Mouse (Mus musculus) liver, embryonic 11.5 days (tissue): ENCODE measurements around the gene Galns. TPM values are rescaled to one million over a fixed set of nuclear protein-coding genes. Genes with fewer than 3 reads are reported as not detected.

Source experiments
- ATAC-seq: fragments of 200-750 bp; cut with Nextera tagmentation; replicated peaks from 2 replicates; pipeline ENCODE4 v1.8.0; 2017; ENCODE audit warnings: moderate number of reproducible peaks, mild to moderate bottlenecking, moderate TSS enrichment, moderate library complexity; ENCODE audit not compliant: low FRiP score
- DNase-seq: peaks from one replicate; pipeline ENCODE4 v3.0.0-alpha.2; 2017; ENCODE audit warnings: low spot score
- H3K27ac ChIP-seq: fragments of 300-500 bp; sonication (generic); 2 replicates; pipeline ENCODE4 v1.5.1; 2014; ENCODE audit warnings: mild to moderate bottlenecking, low read depth, low read length, control low read depth
- H3K27me3 ChIP-seq: fragments of 300-500 bp; sonication (generic); replicated peaks from 2 replicates; pipeline ENCODE4 v1.6.1; 2014; ENCODE audit warnings: low read length, mixed read lengths; ENCODE audit not compliant: control insufficient read depth, insufficient read depth
- H3K36me3 ChIP-seq: fragments of 300-500 bp; sonication (generic); 2 replicates; pipeline ENCODE4 v1.6.1; 2014; ENCODE audit warnings: mild to moderate bottlenecking, low read length, moderate library complexity, mixed read lengths; ENCODE audit not compliant: control insufficient read depth, insufficient read depth
- H3K4me1 ChIP-seq: fragments of 300-500 bp; sonication (generic); replicated peaks from 2 replicates; pipeline ENCODE4 v1.6.1; 2014; ENCODE audit warnings: low read length, mixed read lengths; ENCODE audit not compliant: control insufficient read depth, insufficient read depth
- H3K4me2 ChIP-seq: fragments of 300-500 bp; sonication (generic); 2 replicates; pipeline ENCODE4 v1.6.1; 2014; ENCODE audit warnings: mild to moderate bottlenecking, control low read depth, moderate library complexity
- H3K4me3 ChIP-seq: fragments of 300-500 bp; sonication (generic); 2 replicates; pipeline ENCODE4 v1.5.1; 2014; ENCODE audit warnings: low read depth, low read length, control low read depth
- H3K9ac ChIP-seq: fragments of 300-500 bp; sonication (generic); 2 replicates; pipeline ENCODE4 v1.6.1; 2014; ENCODE audit warnings: low read depth, low read length, control low read depth
- H3K9me3 ChIP-seq: fragments of 300-500 bp; sonication (generic); 2 replicates; pipeline ENCODE4 v1.6.1; 2016; ENCODE audit warnings: low read length, inconsistent platforms, mixed read lengths; ENCODE audit not compliant: control insufficient read depth
- WGBS: fragments of 180-500 bp; shearing (Covaris S2); extraction: QIAGEN DNeasy Blood & Tissue Kit; methylation state at CpG from one replicate; pipeline ENCODE4 v1.1.7; 2014; 5-methylcytosine and 5-hydroxymethylcytosine counted together
- polyA plus RNA-seq: library from polyadenylated mRNA; unstranded; fragments of >200 nt; fragmentation: Nextera tagmentation; extraction: Ambion mirVana; gene quantifications from 2 replicates; pipeline ENCODE4 v1.2.1, GENCODE M21; 2014

The Galns gene
- 6.5 and 6.6 TPM in 2 replicates for polyA plus RNA-seq

GRCm38 (mm10) chr8:122611295-122612133, at the start of gene Galns, which contains the start of gene Trappc2l:
Galns (minus strand) TSS chr8:122611463.
Trappc2l (plus strand) TSS chr8:122611640.
- Histone ChIP-seq H3K4me3 (peak within 1 kb of the TSS; percentile 69), H3K9me3 (no peaks in the 10 kb centered on the region), H3K9ac (peak within 1 kb of the TSS; percentile 74), H3K4me2 (peak within 1 kb of the TSS; percentile 88), H3K27me3 (no peaks in the 10 kb centered on the region), H3K36me3 (no peaks in the 10 kb centered on the region), H3K27ac (peak within 1 kb of the TSS; percentile 57), H3K4me1 (peaks cover 11% of the 10 kb centered on the region)
- under 1% methylated on average over 57 of the region's 57 CpGs for WGBS
- ATAC-seq (peak; percentile 96), DNase-seq (peak; percentile 97)

- no peak for DNase-seq
- Histone ChIP-seq H3K36me3 (no peaks in the 10 kb centered on the region; the same call in 1 of the 2 replicates), H3K4me3 (no peak overlapping the region), H3K4me2 (no peak overlapping the region), H3K9ac (no peak overlapping the region), H3K27ac (no peak overlapping the region), H3K9me3 (no peaks in the 10 kb centered on the region), H3K4me1 (peaks cover 16% of the 10 kb centered on the region), H3K27me3 (no peaks in the 10 kb centered on the region)
- 60% methylated on average over 2 of the region's 2 CpGs for WGBS
- ATAC-seq: no peak
Measured at GRCm38 (mm10) chr8:122660022-122660421, 48.8 kb upstream of the Galns start.

- Histone ChIP-seq H3K4me3 (no peak overlapping the region), H3K4me2 (no peak overlapping the region), H3K9ac (no peak overlapping the region), H3K4me1 (peaks cover 12% of the 10 kb centered on the region), H3K9me3 (no peaks in the 10 kb centered on the region), H3K27ac (no peak overlapping the region), H3K36me3 (no peaks in the 10 kb centered on the region; the same call in 1 of the 2 replicates), H3K27me3 (no peaks in the 10 kb centered on the region)
- WGBS: 78% methylated on average over 9 of the region's 9 CpGs
- DNase-seq (no peak), ATAC-seq (no peak)
Measured at GRCm38 (mm10) chr8:122658807-122659160, 47.5 kb upstream of the Galns start.

GRCm38 (mm10) chr8:122658149-122658806, 47.0 kb upstream of the Galns start:
- ATAC-seq (no peak), DNase-seq (no peak)
- H3K36me3 ChIP-seq: no peaks in the 10 kb centered on the region; the same call in 1 of the 2 replicates
- H3K9ac ChIP-seq: no peak overlapping the region
- 73% methylated on average over 10 of the region's 10 CpGs for WGBS
- H3K9me3 ChIP-seq: no peaks in the 10 kb centered on the region
- H3K27ac ChIP-seq: no peak overlapping the region
- no peaks in the 10 kb centered on the region for H3K27me3 ChIP-seq
- H3K4me3 ChIP-seq: no peak overlapping the region
- H3K4me1 ChIP-seq: peaks cover 12% of the 10 kb centered on the region
- no peak overlapping the region for H3K4me2 ChIP-seq

- no peak overlapping the region for H3K9ac ChIP-seq
- ATAC-seq (no peak), DNase-seq (no peak)
- no peak overlapping the region for H3K27ac ChIP-seq
- no peak overlapping the region for H3K4me3 ChIP-seq
- no peak overlapping the region for H3K4me2 ChIP-seq
- peaks cover 6% of the 10 kb centered on the region for H3K4me1 ChIP-seq
- H3K27me3 ChIP-seq: no peaks in the 10 kb centered on the region
- no peaks in the 10 kb centered on the region for H3K9me3 ChIP-seq
- 72% methylated on average over 13 of the region's 13 CpGs for WGBS
- H3K36me3 ChIP-seq: no peaks in the 10 kb centered on the region; the same call in 1 of the 2 replicates
Measured at GRCm38 (mm10) chr8:122656056-122656999, 45.1 kb upstream of the Galns start.

GRCm38 (mm10) chr8:122654768-122655167, 43.5 kb upstream of the Galns start:
- no peak overlapping the region for H3K4me3 ChIP-seq
- WGBS: 70% methylated on average over 7 of the region's 7 CpGs
- no peak overlapping the region for H3K27ac ChIP-seq
- ATAC-seq (no peak), DNase-seq (no peak)
- H3K4me2 ChIP-seq: no peak overlapping the region
- H3K9ac ChIP-seq: no peak overlapping the region
- H3K27me3 ChIP-seq: no peaks in the 10 kb centered on the region
- H3K36me3 ChIP-seq: no peaks in the 10 kb centered on the region; the same call in 1 of the 2 replicates
- no peaks in the 10 kb centered on the region for H3K9me3 ChIP-seq
- H3K4me1 ChIP-seq: peaks cover 5% of the 10 kb centered on the region; the same call in 1 of the 2 replicates

- H3K4me1 ChIP-seq: no peaks in the 10 kb centered on the region
- H3K4me3 ChIP-seq: no peak overlapping the region
- no peak overlapping the region for H3K9ac ChIP-seq
- H3K27me3 ChIP-seq: no peaks in the 10 kb centered on the region
- H3K9me3 ChIP-seq: no peaks in the 10 kb centered on the region
- 63% methylated on average over 6 of the region's 6 CpGs for WGBS
- DNase-seq: no peak
- no peak overlapping the region for H3K27ac ChIP-seq
- H3K36me3 ChIP-seq: peaks cover 10% of the 10 kb centered on the region
- ATAC-seq: no peak
- no peak overlapping the region for H3K4me2 ChIP-seq
Measured at GRCm38 (mm10) chr8:122652643-122653042, 41.4 kb upstream of the Galns start.

- Histone ChIP-seq H3K36me3 (peaks cover 14% of the 10 kb centered on the region), H3K9me3 (no peaks in the 10 kb centered on the region), H3K27ac (no peak overlapping the region), H3K9ac (no peak overlapping the region), H3K27me3 (no peaks in the 10 kb centered on the region), H3K4me3 (no peak overlapping the region), H3K4me2 (no peak overlapping the region), H3K4me1 (no peaks in the 10 kb centered on the region)
- DNase-seq (no peak), ATAC-seq (no peak)
- 83% methylated on average over 16 of the region's 16 CpGs for WGBS
Measured at GRCm38 (mm10) chr8:122651326-122651921, 40.2 kb upstream of the Galns start.
